In the genomic region with DNA sequence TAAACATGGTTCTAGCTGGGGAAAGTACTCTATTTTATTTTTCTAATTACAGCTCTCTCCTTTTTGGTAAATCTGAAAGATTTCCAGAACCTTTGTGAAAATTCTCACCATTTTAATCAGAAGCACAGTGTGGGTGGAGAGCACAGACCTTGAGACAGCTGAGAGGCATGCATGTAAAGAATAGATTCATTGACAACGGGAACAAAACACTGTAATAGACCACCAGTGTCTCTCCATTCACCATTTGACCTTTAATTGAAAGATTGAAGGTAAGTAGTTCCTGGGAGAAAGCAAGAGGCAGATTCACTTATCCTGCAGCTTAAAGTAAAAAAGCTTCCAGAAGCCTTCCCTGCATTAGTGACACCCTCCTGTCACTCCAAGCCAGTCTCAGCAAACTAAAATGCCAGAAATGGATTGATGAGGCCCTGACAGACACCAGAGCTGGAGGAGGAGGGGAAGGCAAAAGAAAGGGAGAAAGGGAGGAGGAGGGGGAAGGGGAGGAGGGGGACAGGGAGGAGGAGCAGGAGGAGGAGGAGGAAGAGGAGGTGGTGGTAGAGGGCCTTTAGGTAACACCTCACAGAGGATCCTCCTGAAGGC, we compare ENCODE assay signal across 27 mouse cellular contexts.
DNase-seq lines count a peak whose midpoint lies in the region; ATAC-seq and TF ChIP-seq lines count a peak whose summit lies in the region.
"Had no signal": no experiment of that assay in that cellular context is flagged by ENCODE, and none has a peak within 500 bp of the region (broad histone marks: within the 10 kb centered on the region; RNA-seq: fewer than 3 reads in every experiment).

No protein-coding gene starts in this region.

- WGBS in forebrain, embryonic 12.5 days: 25% methylated on average over 1 of the region's 1 CpGs
- 16% methylated on average over 1 of the region's 1 CpGs for WGBS in forebrain, embryonic 15.5 days
- WGBS in hindbrain, postnatal 0 days: 23% methylated on average over 1 of the region's 1 CpGs

- no peaks in the 10 kb centered on the region for H3K36me3 ChIP-seq in forebrain, embryonic 12.5 days (replicated peaks)
- no peaks in the 10 kb centered on the region for H3K36me3 ChIP-seq in forebrain, embryonic 15.5 days
- no peaks in the 10 kb centered on the region for H3K36me3 ChIP-seq in hindbrain, postnatal 0 days (ENCODE audit: insufficient read depth, low read length)
- H3K36me3 ChIP-seq: G1E; hindbrain, embryonic 10.5 days; hindbrain, embryonic 13.5 days had no signal

- H3K27me3 ChIP-seq in forebrain, embryonic 12.5 days: no peaks in the 10 kb centered on the region
- no peaks in the 10 kb centered on the region for H3K27me3 ChIP-seq in forebrain, embryonic 15.5 days
- no peaks in the 10 kb centered on the region for H3K27me3 ChIP-seq in hindbrain, postnatal 0 days (ENCODE audit: insufficient read depth, low read length)
- H3K27me3 ChIP-seq: CH12.LX; hindbrain, embryonic 13.5 days; Patski had no signal

- no peak for TF ChIP-seq CTCF in hindbrain, postnatal 0 days (IDR thresholded peaks at IDR 0.05; ENCODE audit: low read depth)

- H3K4me2 ChIP-seq in forebrain, embryonic 12.5 days: no peak overlapping the region
- H3K4me2 ChIP-seq in forebrain, embryonic 15.5 days (replicated peaks): no peak overlapping the region
- no peak overlapping the region for H3K4me2 ChIP-seq in hindbrain, postnatal 0 days (ENCODE audit: low read depth, low read length)
- H3K4me2 ChIP-seq: heart, embryonic 11.5 days; hindbrain, embryonic 13.5 days had no signal

- H3K4me1 ChIP-seq in forebrain, embryonic 12.5 days: peaks cover 7% of the 10 kb centered on the region; the same call in 1 of the 2 replicates
- H3K4me1 ChIP-seq in forebrain, embryonic 15.5 days: peaks cover 9% of the 10 kb centered on the region; the same call in 1 of the 2 replicates
- no peaks in the 10 kb centered on the region for H3K4me1 ChIP-seq in hindbrain, postnatal 0 days (ENCODE audit: insufficient read depth, low read length)

- H3K9me3 ChIP-seq in forebrain, embryonic 12.5 days: no peaks in the 10 kb centered on the region
- no peaks in the 10 kb centered on the region for H3K9me3 ChIP-seq in forebrain, embryonic 15.5 days
- H3K9me3 ChIP-seq in hindbrain, postnatal 0 days (ENCODE audit: low read length): no peaks in the 10 kb centered on the region
- H3K9me3 ChIP-seq: G1E; hindbrain, embryonic 10.5 days; hindbrain, embryonic 13.5 days had no signal

- DNase-seq in frontal cortex, adult 2 months (ENCODE audit: extremely low spot score in 1 of 2, low spot score in 1 of 2): no peak
- DNase-seq in hindbrain, postnatal 0 days (ENCODE audit: low spot score): no peak
- DNase-seq in heart, postnatal 36 days: no peak
- no peak for DNase-seq in cerebellum, postnatal 4 days (ENCODE audit: low spot score in 2 of 2)
- DNase-seq: adrenal gland, adult 2 months; adrenal gland, postnatal 14 days; B cell, adult 2 months; cerebellum, adult 18-20 months; cerebellum, adult 9-11 months; cerebellum, postnatal 25 days; gastrocnemius, adult 2 months; gastrocnemius, postnatal 14 days; heart, adult 11 months; kidney, adult 18-20 months; kidney, adult 9 months had no signal

- peak; percentile 38; the same call in 1 of the 2 replicates for ATAC-seq in frontal cortex, adult (ENCODE audit: low TSS enrichment)
- ATAC-seq in forebrain, embryonic 12.5 days (ENCODE audit: low FRiP score): peak; percentile 63; the same call in 1 of the 2 replicates
- no peak for ATAC-seq in forebrain, embryonic 15.5 days (replicated peaks)
- ATAC-seq in hindbrain, postnatal 0 days: no peak
- ATAC-seq: hindbrain, embryonic 16.5 days; inflammation-experienced regulatory T-cells, adult 6 months; intestine, embryonic 16.5 days; Patski had no signal

- intact Hi-C loops in heart, postnatal 36 days (cut with DNase I): no loop called here

- H3K4me3 ChIP-seq in forebrain, embryonic 12.5 days (replicated peaks): no peak overlapping the region
- no peak overlapping the region for H3K4me3 ChIP-seq in forebrain, embryonic 15.5 days
- H3K4me3 ChIP-seq in hindbrain, postnatal 0 days (ENCODE audit: low read length): no peak overlapping the region
- H3K4me3 ChIP-seq: gastrocnemius, adult 2 months; hindbrain, embryonic 10.5 days; hindbrain, embryonic 13.5 days had no signal

- no peak overlapping the region for H3K9ac ChIP-seq in forebrain, embryonic 12.5 days
- H3K9ac ChIP-seq in forebrain, embryonic 15.5 days (replicated peaks): no peak overlapping the region
- H3K9ac ChIP-seq in hindbrain, postnatal 0 days (replicated peaks; ENCODE audit: low read length): no peak overlapping the region
- H3K9ac ChIP-seq: hindbrain, embryonic 13.5 days had no signal

- 0 out of 2 replicates have a peak overlapping the region, but pooled peaks have one; percentile 50 for H3K27ac ChIP-seq in forebrain, embryonic 12.5 days
- 0 out of 2 replicates have a peak overlapping the region, but pooled peaks have one; percentile 40 for H3K27ac ChIP-seq in forebrain, embryonic 15.5 days (replicated peaks)
- H3K27ac ChIP-seq in hindbrain, postnatal 0 days: no peak overlapping the region
- H3K27ac ChIP-seq: gastrocnemius, adult 2 months; hindbrain, embryonic 10.5 days; hindbrain, embryonic 13.5 days had no signal

Comparison
In these comparisons a context has a peak if more than half of its experiments do, and no peak if none do; other contexts are left out.
1. ATAC-seq: peak in frontal cortex, adult (single experiment) and forebrain, embryonic 12.5 days (single experiment); none in forebrain, embryonic 15.5 days (single experiment) and hindbrain, postnatal 0 days (single experiment).